Mouse (Mus musculus): ENCODE measurements around the gene Rasl10a. TPM values are rescaled to one million over a fixed set of nuclear protein-coding genes. Genes with fewer than 3 reads are reported as not detected.
A peak's percentile ranks its signal among the peaks of the same experiment; 100 is the strongest.
"Not testable (repeated sequence)": the region's sequence is repeated elsewhere in the genome, so short reads cannot be mapped to it uniquely, and the experiment has no call there.

Rasl10a gene
- polyA plus RNA-seq, 1 experiment from 2014 or later: 0.84 TPM

- DNase-seq (ENCODE audit: low spot score) (peak; percentile 54), ATAC-seq (ENCODE audit: insufficient number of reproducible peaks, low FRiP score, low TSS enrichment, low read depth) (no peak)
- Histone ChIP-seq H3K9ac (ENCODE audit: low read length) (no peak overlapping the region), H3K9me3 (ENCODE audit: control insufficient read depth, low read length) (no peaks in the 10 kb centered on the region), H3K27ac (replicated peaks; ENCODE audit: low read depth, low read length) (no peak overlapping the region), H3K4me3 (ENCODE audit: low read depth, low read length) (no peak overlapping the region), H3K36me3 (ENCODE audit: control insufficient read depth, insufficient read depth, low read length) (peaks cover 46% of the 10 kb centered on the region; the same call in 1 of the 2 replicates), H3K4me2 (ENCODE audit: low read depth, severe bottlenecking) (no peak overlapping the region), H3K27me3 (ENCODE audit: control insufficient read depth, insufficient read depth, low read length) (no peaks in the 10 kb centered on the region), H3K4me1 (ENCODE audit: control insufficient read depth, insufficient read depth, low read length) (no peaks in the 10 kb centered on the region)
- WGBS: 73% methylated on average over 4 of the region's 4 CpGs
Observed at GRCm38 (mm10) chr11:5074882-5075281, 17.0 kb downstream of the Rasl10a start.

- Histone ChIP-seq H3K9me3 (ENCODE audit: control insufficient read depth, low read length) (no peaks in the 10 kb centered on the region), H3K4me3 (ENCODE audit: low read depth, low read length) (no peak overlapping the region), H3K9ac (ENCODE audit: low read length) (no peak overlapping the region), H3K4me2 (ENCODE audit: low read depth, severe bottlenecking) (no peak overlapping the region), H3K27ac (replicated peaks; ENCODE audit: low read depth, low read length) (no peak overlapping the region), H3K36me3 (ENCODE audit: control insufficient read depth, insufficient read depth, low read length) (peaks cover 43% of the 10 kb centered on the region; the same call in 1 of the 2 replicates), H3K4me1 (ENCODE audit: control insufficient read depth, insufficient read depth, low read length) (no peaks in the 10 kb centered on the region), H3K27me3 (ENCODE audit: control insufficient read depth, insufficient read depth, low read length) (no peaks in the 10 kb centered on the region)
- ATAC-seq (ENCODE audit: insufficient number of reproducible peaks, low FRiP score, low TSS enrichment, low read depth) (no peak), DNase-seq (ENCODE audit: low spot score) (no peak)
Observed at GRCm38 (mm10) chr11:5075760-5076159, 17.8 kb downstream of the Rasl10a start.

GRCm38 (mm10) chr11:5076843-5077242 is 18.9 kb downstream of the Rasl10a start:
- WGBS: 91% methylated on average over 4 of the region's 5 CpGs
- not testable (repeated sequence) for H3K4me2 ChIP-seq (ENCODE audit: low read depth, severe bottlenecking)

GRCm38 (mm10) chr11:5089147-5089546 is 31.2 kb downstream of the Rasl10a start:
- H3K9ac ChIP-seq (ENCODE audit: low read length): no peak overlapping the region
- no peak overlapping the region for H3K4me3 ChIP-seq (ENCODE audit: low read depth, low read length)
- H3K4me2 ChIP-seq (ENCODE audit: low read depth, severe bottlenecking): no peak overlapping the region
- H3K27ac ChIP-seq (replicated peaks; ENCODE audit: low read depth, low read length): no peak overlapping the region
- H3K27me3 ChIP-seq (ENCODE audit: control insufficient read depth, insufficient read depth, low read length): no peaks in the 10 kb centered on the region
- no peaks in the 10 kb centered on the region for H3K9me3 ChIP-seq (ENCODE audit: control insufficient read depth, low read length)
- peaks cover 29% of the 10 kb centered on the region for H3K36me3 ChIP-seq (ENCODE audit: control insufficient read depth, insufficient read depth, low read length)
- ATAC-seq (ENCODE audit: insufficient number of reproducible peaks, low FRiP score, low TSS enrichment, low read depth) (no peak), DNase-seq (ENCODE audit: low spot score) (no peak)
- WGBS: 97% methylated on average over 1 of the region's 1 CpGs
- H3K4me1 ChIP-seq (ENCODE audit: control insufficient read depth, insufficient read depth, low read length): no peaks in the 10 kb centered on the region

More at GRCm38 (mm10) chr11:5076843-5077242, 18.9 kb downstream of the Rasl10a start:
- H3K4me1 ChIP-seq (ENCODE audit: control insufficient read depth, insufficient read depth, low read length); H3K9ac ChIP-seq (ENCODE audit: low read length); H3K4me3 ChIP-seq (ENCODE audit: low read depth, low read length); H3K27me3 ChIP-seq (ENCODE audit: control insufficient read depth, insufficient read depth, low read length); H3K27ac ChIP-seq (replicated peaks; ENCODE audit: low read depth, low read length); H3K9me3 ChIP-seq (ENCODE audit: control insufficient read depth, low read length); DNase-seq (ENCODE audit: low spot score); ATAC-seq (ENCODE audit: insufficient number of reproducible peaks, low FRiP score, low TSS enrichment, low read depth): not testable (repeated sequence)
- H3K36me3 ChIP-seq (ENCODE audit: control insufficient read depth, insufficient read depth, low read length): peaks cover 38% of the 10 kb centered on the region; the same call in 1 of the 2 replicates

GRCm38 (mm10) chr11:5091706-5092105 is 33.8 kb downstream of the Rasl10a start:
- H3K27ac ChIP-seq (replicated peaks; ENCODE audit: low read depth, low read length): no peak overlapping the region
- peaks cover 16% of the 10 kb centered on the region for H3K36me3 ChIP-seq (ENCODE audit: control insufficient read depth, insufficient read depth, low read length)
- DNase-seq (ENCODE audit: low spot score): no peak
- H3K4me2 ChIP-seq (ENCODE audit: low read depth, severe bottlenecking): no peak overlapping the region
- no peaks in the 10 kb centered on the region for H3K27me3 ChIP-seq (ENCODE audit: control insufficient read depth, insufficient read depth, low read length)
- no peaks in the 10 kb centered on the region for H3K4me1 ChIP-seq (ENCODE audit: control insufficient read depth, insufficient read depth, low read length)
- no peak overlapping the region for H3K4me3 ChIP-seq (ENCODE audit: low read depth, low read length)
- H3K9ac ChIP-seq (ENCODE audit: low read length): no peak overlapping the region
- WGBS: 66% methylated on average over 2 of the region's 2 CpGs
- no peaks in the 10 kb centered on the region for H3K9me3 ChIP-seq (ENCODE audit: control insufficient read depth, low read length)
- no peak for ATAC-seq (ENCODE audit: insufficient number of reproducible peaks, low FRiP score, low TSS enrichment, low read depth)

GRCm38 (mm10) chr11:5095877-5096276 is 37.9 kb downstream of the Rasl10a start:
- 83% methylated on average over 5 of the region's 5 CpGs for WGBS
- H3K4me2 ChIP-seq (ENCODE audit: low read depth, severe bottlenecking): no peak overlapping the region
- no peak for ATAC-seq (ENCODE audit: insufficient number of reproducible peaks, low FRiP score, low TSS enrichment, low read depth)
- no peaks in the 10 kb centered on the region for H3K9me3 ChIP-seq (ENCODE audit: control insufficient read depth, low read length)
- no peaks in the 10 kb centered on the region for H3K27me3 ChIP-seq (ENCODE audit: control insufficient read depth, insufficient read depth, low read length)
- 0 out of 2 replicates have a peak overlapping the region, but pooled peaks have one; percentile 3 for H3K4me3 ChIP-seq (ENCODE audit: low read depth, low read length)
- H3K9ac ChIP-seq (ENCODE audit: low read length): no peak overlapping the region
- peaks cover 7% of the 10 kb centered on the region; the same call in 1 of the 2 replicates for H3K36me3 ChIP-seq (ENCODE audit: control insufficient read depth, insufficient read depth, low read length)
- peaks cover 9% of the 10 kb centered on the region for H3K4me1 ChIP-seq (ENCODE audit: control insufficient read depth, insufficient read depth, low read length)
- no peak for DNase-seq (ENCODE audit: low spot score)
- H3K27ac ChIP-seq (replicated peaks; ENCODE audit: low read depth, low read length): no peak overlapping the region

GRCm38 (mm10) chr11:5096480-5097020 is 38.6 kb downstream of the Rasl10a start:
- no peak for ATAC-seq (ENCODE audit: insufficient number of reproducible peaks, low FRiP score, low TSS enrichment, low read depth)
- 80% methylated on average over 8 of the region's 8 CpGs for WGBS

GRCm38 (mm10) chr11:5098035-5098735 is 40.3 kb downstream of the Rasl10a start:
- peaks cover 2% of the 10 kb centered on the region; the same call in 1 of the 2 replicates for H3K36me3 ChIP-seq (ENCODE audit: control insufficient read depth, insufficient read depth, low read length)
- peak overlapping the region; percentile 100 for H3K4me3 ChIP-seq (ENCODE audit: low read depth, low read length)
- H3K4me2 ChIP-seq (ENCODE audit: low read depth, severe bottlenecking): peak overlapping the region; percentile 80
- H3K27ac ChIP-seq (replicated peaks; ENCODE audit: low read depth, low read length): peak overlapping the region; percentile 93
- DNase-seq (ENCODE audit: low spot score) (peak; percentile 54), ATAC-seq (ENCODE audit: insufficient number of reproducible peaks, low FRiP score, low TSS enrichment, low read depth) (no peak)
- peaks cover 9% of the 10 kb centered on the region for H3K4me1 ChIP-seq (ENCODE audit: control insufficient read depth, insufficient read depth, low read length)
- H3K9me3 ChIP-seq (ENCODE audit: control insufficient read depth, low read length): no peaks in the 10 kb centered on the region
- no peaks in the 10 kb centered on the region for H3K27me3 ChIP-seq (ENCODE audit: control insufficient read depth, insufficient read depth, low read length)
- H3K9ac ChIP-seq (ENCODE audit: low read length): peak overlapping the region; percentile 100
- under 1% methylated on average over 44 of the region's 44 CpGs for WGBS

More at GRCm38 (mm10) chr11:5096480-5097020, 38.6 kb downstream of the Rasl10a start:
- Histone ChIP-seq H3K4me2 (ENCODE audit: low read depth, severe bottlenecking) (peak overlapping the region; percentile 80; the same call in 1 of the 2 replicates), H3K4me1 (ENCODE audit: control insufficient read depth, insufficient read depth, low read length) (peaks cover 9% of the 10 kb centered on the region), H3K4me3 (ENCODE audit: low read depth, low read length) (peak overlapping the region; percentile 100), H3K9me3 (ENCODE audit: control insufficient read depth, low read length) (no peaks in the 10 kb centered on the region), H3K27ac (replicated peaks; ENCODE audit: low read depth, low read length) (no peak overlapping the region), H3K27me3 (ENCODE audit: control insufficient read depth, insufficient read depth, low read length) (no peaks in the 10 kb centered on the region), H3K36me3 (ENCODE audit: control insufficient read depth, insufficient read depth, low read length) (peaks cover 5% of the 10 kb centered on the region; the same call in 1 of the 2 replicates), H3K9ac (ENCODE audit: low read length) (no peak overlapping the region)
- no peak for DNase-seq (ENCODE audit: low spot score)
